Mouse (Mus musculus) cerebellum, adult 9-10 months (tissue): Measurements from ENCODE around the gene 4930474N05Rik.

Source experiments
- DNase-seq: peaks from one replicate; pipeline ENCODE4 v3.0.0; 2022

Gene 4930474N05Rik

GRCm38 (mm10) chr14:36094617-36095016 lies at the start of gene 4930474N05Rik:
TSS of gene 4930474N05Rik (plus strand) at chr14:36094917.
- no peak for DNase-seq

GRCm38 (mm10) chr14:36048746-36049391 lies 45.8 kb upstream of the 4930474N05Rik start:
- peak; percentile 1 for DNase-seq

- DNase-seq: no peak
Observed at GRCm38 (mm10) chr14:36053281-36053680, 41.4 kb upstream of the 4930474N05Rik start.

- DNase-seq: no peak
Observed at GRCm38 (mm10) chr14:36098528-36098927, 3.8 kb downstream of the 4930474N05Rik start.

- no peak for DNase-seq
Observed at GRCm38 (mm10) chr14:36099647-36100046, 4.9 kb downstream of the 4930474N05Rik start.

- no peak for DNase-seq
Observed at GRCm38 (mm10) chr14:36100731-36101130, 6.0 kb downstream of the 4930474N05Rik start.

- DNase-seq: no peak
Observed at GRCm38 (mm10) chr14:36114481-36114880, 19.8 kb downstream of the 4930474N05Rik start.

- DNase-seq: no peak
Observed at GRCm38 (mm10) chr14:36123775-36124335, 29.1 kb downstream of the 4930474N05Rik start.

GRCm38 (mm10) chr14:36135749-36136148 lies 41.0 kb downstream of the 4930474N05Rik start:
- no peak for DNase-seq

GRCm38 (mm10) chr14:36137696-36138095 lies 43.0 kb downstream of the 4930474N05Rik start:
- DNase-seq: no peak

GRCm38 (mm10) chr14:36145261-36145660 lies 50.5 kb downstream of the 4930474N05Rik start:
- no peak for DNase-seq
